Mouse (Mus musculus) megakaryocyte, embryonic 14.5 days (primary cell): ENCODE measurements around the gene Svs6. TPM values are rescaled to one million over a fixed set of nuclear protein-coding genes. Genes with fewer than 3 reads are reported as not detected.
"Not testable (repeated sequence)": the region's sequence is repeated elsewhere in the genome, so short reads cannot be mapped to it uniquely, and the experiment has no call there.

ENCODE experiments used
- H3K27me3 ChIP-seq: replicated peaks from 2 replicates; pipeline ENCODE3; 2012; ENCODE audit warnings: inconsistent platforms
- H3K36me3 ChIP-seq: replicated peaks from 2 replicates; pipeline ENCODE3; 2012; ENCODE audit warnings: low read length, inconsistent platforms, mixed read lengths
- H3K4me1 ChIP-seq: 2 replicates; pipeline ENCODE4 v1.6.1; 2012; ENCODE audit warnings: inconsistent platforms
- H3K4me3 ChIP-seq: replicated peaks from 2 replicates; pipeline ENCODE3; 2012; ENCODE audit warnings: moderate library complexity, mild to moderate bottlenecking, inconsistent platforms
- H3K9me3 ChIP-seq: 2 replicates; pipeline ENCODE4 v1.6.1; 2012; ENCODE audit warnings: inconsistent platforms
- FLI1 ChIP-seq: IDR thresholded peaks from 2 replicates; pipeline ENCODE4 v1.6.1; 2012; ENCODE audit warnings: low read length, inconsistent platforms, mixed read lengths
- GATA1 ChIP-seq: IDR thresholded peaks from 3 replicates; pipeline ENCODE4 v1.6.1; 2012; ENCODE audit warnings: mixed read lengths, low read length, inconsistent platforms, borderline replicate concordance
- polyA plus RNA-seq: library from polyadenylated mRNA; stranded (reverse); fragments of >175 nt; gene quantifications from 2 replicates; pipeline ENCODE4 v1.2.3, GENCODE M21; 2012; ENCODE audit warnings: low replicate concordance; ENCODE audit not compliant: insufficient read depth

Svs6 gene
- not detected in 2 replicates for polyA plus RNA-seq

- not testable (repeated sequence) for H3K4me3 ChIP-seq, H3K9me3 ChIP-seq, H3K36me3 ChIP-seq, H3K27me3 ChIP-seq, H3K4me1 ChIP-seq
Measured at GRCm38 (mm10) chr2:164316451-164316850, at the start of gene Svs6. Svs6 (plus strand) TSS chr2:164316751.

- no peaks in the 10 kb centered on the region for H3K4me1 ChIP-seq
- no peaks in the 10 kb centered on the region for H3K27me3 ChIP-seq
- TF ChIP-seq FLI1 (no peak), GATA1 (no peak)
- H3K9me3 ChIP-seq = no peaks in the 10 kb centered on the region
- no peak within 1 kb of the TSS for H3K4me3 ChIP-seq
- no peaks in the 10 kb centered on the region for H3K36me3 ChIP-seq
Measured at GRCm38 (mm10) chr2:164278359-164278758, 38.2 kb upstream of the Svs6 start, which contains the start of gene Svs4. Svs4 (minus strand) TSS chr2:164278459.

DNA sequence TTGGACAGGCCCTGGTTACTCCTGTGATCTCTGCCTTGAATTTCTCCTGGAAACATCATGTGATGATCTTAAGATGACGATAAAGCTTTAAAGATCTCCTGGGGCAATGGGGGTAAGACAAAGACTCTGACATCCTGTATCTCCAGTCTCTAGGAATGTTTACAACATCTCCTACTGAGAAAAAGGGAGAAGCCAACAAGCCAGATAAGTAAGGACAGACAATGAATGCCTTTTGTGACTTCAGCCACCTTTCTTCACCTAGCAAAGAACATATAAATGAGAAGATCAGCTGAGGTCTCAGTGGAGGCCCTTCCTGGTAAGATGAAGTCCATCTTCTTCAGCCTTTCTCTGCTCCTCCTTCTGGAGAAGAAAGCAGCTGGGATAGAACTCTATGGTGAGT is 27.6 kb upstream of the Svs6 start, which contains the start of gene Svs3a:
Gene Svs3a (plus strand): TSS at position 301 of the 400 bp plus-strand sequence.
- H3K4me3 ChIP-seq, H3K9me3 ChIP-seq, H3K4me1 ChIP-seq, H3K27me3 ChIP-seq, H3K36me3 ChIP-seq: not testable (repeated sequence)

- Histone ChIP-seq H3K9me3 (no peaks in the 10 kb centered on the region), H3K4me1 (no peaks in the 10 kb centered on the region), H3K4me3 (no peak overlapping the region), H3K36me3 (no peaks in the 10 kb centered on the region), H3K27me3 (peaks cover 5% of the 10 kb centered on the region)
- TF ChIP-seq FLI1 = no peak
- TF ChIP-seq GATA1 = no peak
Measured at GRCm38 (mm10) chr2:164312599-164312998, 4.0 kb upstream of the Svs6 start.

DNA sequence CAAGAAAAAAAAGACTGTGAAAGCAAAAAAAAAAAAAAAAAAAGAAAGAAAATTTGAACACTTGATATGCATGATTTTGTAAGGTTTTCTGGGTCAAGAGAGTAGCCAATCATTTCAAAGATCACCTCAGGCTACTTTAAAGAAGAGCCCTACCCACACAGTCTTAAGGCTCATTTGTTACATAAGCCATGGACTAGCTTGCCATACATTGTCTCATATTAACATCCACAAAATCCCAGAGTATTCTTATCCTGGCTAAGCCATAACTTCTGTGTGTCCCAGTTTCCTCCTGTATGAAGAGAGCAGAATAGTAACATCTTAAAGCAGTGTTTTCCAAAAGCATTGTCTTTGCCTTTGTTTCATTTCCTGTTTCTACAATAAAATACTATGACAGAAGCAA is 1.1 kb upstream of the Svs6 start:
- H3K27me3 ChIP-seq, H3K4me3 ChIP-seq: not testable (repeated sequence)

DNA sequence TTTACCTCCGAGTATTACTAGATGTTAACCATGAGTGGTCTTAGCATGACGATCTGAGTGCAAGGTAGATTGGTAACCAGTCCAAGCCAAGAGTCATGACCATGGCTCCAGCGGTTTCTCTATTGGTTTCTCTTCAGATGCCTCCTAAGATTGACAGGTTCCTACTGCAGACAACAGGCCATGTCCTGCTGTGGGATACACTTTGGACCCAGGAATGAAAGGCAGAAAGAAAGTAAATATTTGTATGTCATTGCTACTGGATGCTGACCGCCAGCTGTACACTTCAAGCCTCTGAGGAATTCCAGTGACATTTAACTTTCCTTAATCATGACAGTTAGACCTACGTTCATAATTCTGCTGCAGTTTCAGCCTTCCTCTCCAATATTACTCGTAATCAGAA is 4.4 kb downstream of the Svs6 start:
- H3K36me3 ChIP-seq = no peaks in the 10 kb centered on the region
- H3K9me3 ChIP-seq = peaks cover 5% of the 10 kb centered on the region
- TF ChIP-seq FLI1 = no peak
- no peak for TF ChIP-seq GATA1
- peaks cover 7% of the 10 kb centered on the region for H3K27me3 ChIP-seq
- H3K4me3 ChIP-seq = no peak overlapping the region
- H3K4me1 ChIP-seq = no peaks in the 10 kb centered on the region

More for the DNA sequence above, 1.1 kb upstream of the Svs6 start:
- H3K4me1 ChIP-seq, H3K9me3 ChIP-seq, H3K36me3 ChIP-seq: not testable (repeated sequence)

- not testable (repeated sequence) for H3K9me3 ChIP-seq, H3K36me3 ChIP-seq, H3K4me3 ChIP-seq, H3K4me1 ChIP-seq
- peaks cover 12% of the 10 kb centered on the region for H3K27me3 ChIP-seq
Measured at GRCm38 (mm10) chr2:164332440-164332839, 15.9 kb downstream of the Svs6 start, which contains the start of gene Svs5. Svs5 (plus strand) TSS chr2:164332740.

DNA sequence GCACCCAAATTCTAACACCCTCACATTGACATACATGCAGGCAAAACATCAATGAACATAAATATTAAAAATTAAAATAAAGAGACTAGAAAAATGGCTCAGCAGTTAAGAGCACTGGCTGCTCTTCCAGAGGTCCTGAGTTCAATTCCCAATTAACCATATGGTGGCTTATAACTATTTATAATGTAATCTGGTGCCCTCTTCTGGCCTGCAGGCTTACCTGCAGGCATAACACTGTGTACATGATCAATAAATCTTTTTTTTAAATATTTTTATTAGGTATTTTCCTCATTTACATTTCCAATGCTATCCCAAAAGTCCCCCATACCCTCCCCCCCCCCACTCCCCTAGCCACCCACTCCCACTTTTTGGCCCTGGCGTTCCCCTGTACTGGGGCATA is 27.2 kb downstream of the Svs6 start:
- H3K36me3 ChIP-seq = not testable (repeated sequence)

GRCm38 (mm10) chr2:164347697-164348096 is 31.1 kb downstream of the Svs6 start:
- not testable (repeated sequence) for H3K27me3 ChIP-seq, H3K4me1 ChIP-seq, H3K36me3 ChIP-seq, H3K4me3 ChIP-seq
- H3K9me3 ChIP-seq = peaks cover 10% of the 10 kb centered on the region; the same call in 1 of the 2 replicates

More for the DNA sequence above, 27.2 kb downstream of the Svs6 start:
- H3K4me3 ChIP-seq, H3K9me3 ChIP-seq, H3K27me3 ChIP-seq, H3K4me1 ChIP-seq: not testable (repeated sequence)

DNA sequence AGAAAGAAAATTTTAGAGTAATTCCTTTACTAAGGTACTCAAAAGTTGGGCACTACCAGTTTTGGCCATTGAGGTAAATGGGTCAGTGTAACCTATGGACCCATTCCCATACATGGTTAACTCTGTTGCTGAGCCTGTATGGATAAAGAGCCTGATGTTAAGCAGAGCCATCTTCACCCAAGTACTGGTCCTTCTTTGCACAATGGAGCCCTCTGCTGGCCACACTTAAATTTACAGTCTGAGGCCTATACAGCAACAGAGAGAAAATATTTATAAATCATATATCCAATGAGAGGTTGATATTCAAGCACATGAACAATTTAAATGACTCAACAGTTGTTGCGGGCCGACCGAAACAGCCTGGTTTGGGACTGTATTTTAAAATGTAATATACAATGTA is 32.4 kb downstream of the Svs6 start:
- no peaks in the 10 kb centered on the region for H3K36me3 ChIP-seq
- H3K4me3 ChIP-seq = no peak overlapping the region
- no peak for TF ChIP-seq FLI1
- TF ChIP-seq GATA1 = no peak

DNA sequence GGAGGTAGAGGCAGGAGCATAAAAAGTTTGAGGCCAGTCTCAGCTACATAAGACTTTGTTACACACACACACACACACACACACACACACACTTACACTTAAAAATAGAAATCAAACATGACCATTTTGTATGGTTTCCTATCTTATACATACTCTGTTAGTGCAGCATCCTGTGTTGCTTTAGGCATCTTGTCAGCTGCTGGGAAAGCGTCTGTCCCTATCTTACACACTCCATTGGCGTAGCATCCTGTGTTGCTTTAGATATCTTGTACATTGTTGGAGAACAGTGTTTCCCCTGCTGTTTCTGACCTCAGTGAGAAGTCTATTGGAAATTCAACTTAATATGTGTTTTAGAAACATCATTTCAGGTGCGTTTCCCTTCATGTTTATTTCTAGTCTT is 36.1 kb downstream of the Svs6 start:
- peaks cover 2% of the 10 kb centered on the region for H3K36me3 ChIP-seq
- H3K27me3 ChIP-seq = peaks cover 15% of the 10 kb centered on the region
- TF ChIP-seq GATA1 (no peak), FLI1 (no peak)
- H3K4me1 ChIP-seq = peaks cover 34% of the 10 kb centered on the region
- no peak overlapping the region for H3K4me3 ChIP-seq
- H3K9me3 ChIP-seq = peaks cover 21% of the 10 kb centered on the region

More for the DNA sequence above, 32.4 kb downstream of the Svs6 start:
- H3K27me3 ChIP-seq = peaks cover 4% of the 10 kb centered on the region
- H3K4me1 ChIP-seq = peaks cover 12% of the 10 kb centered on the region
- H3K9me3 ChIP-seq = peaks cover 11% of the 10 kb centered on the region; the same call in 1 of the 2 replicates

- no peak overlapping the region for H3K4me3 ChIP-seq
Measured at GRCm38 (mm10) chr2:164353356-164353755, 36.8 kb downstream of the Svs6 start.

More at GRCm38 (mm10) chr2:164353356-164353755, 36.8 kb downstream of the Svs6 start:
- H3K36me3 ChIP-seq = peaks cover 2% of the 10 kb centered on the region
- H3K27me3 ChIP-seq = peaks cover 15% of the 10 kb centered on the region
- no peak for TF ChIP-seq GATA1
- TF ChIP-seq FLI1 = no peak
- H3K9me3 ChIP-seq = peaks cover 21% of the 10 kb centered on the region
- H3K4me1 ChIP-seq = peaks cover 34% of the 10 kb centered on the region
